Mouse (Mus musculus) kidney, adult 2 months (tissue): ENCODE results near the gene Htr1d.

ENCODE experiments used
- CTCF ChIP-seq: fragments of 200-500 bp; conservative IDR thresholded peaks from 2 replicates; pipeline ENCODE4 v1.5.1; 2011; ENCODE audit warnings: low read depth, mild to moderate bottlenecking, control low read depth, low read length, moderate library complexity, mixed read lengths; ENCODE audit not compliant: insufficient read depth, insufficient read length
- POLR2A ChIP-seq: fragments of 200-500 bp; IDR thresholded peaks from one replicate; pipeline ENCODE4 v1.6.1; 2011; ENCODE audit warnings: low read depth, low read length, control low read depth

DNA sequence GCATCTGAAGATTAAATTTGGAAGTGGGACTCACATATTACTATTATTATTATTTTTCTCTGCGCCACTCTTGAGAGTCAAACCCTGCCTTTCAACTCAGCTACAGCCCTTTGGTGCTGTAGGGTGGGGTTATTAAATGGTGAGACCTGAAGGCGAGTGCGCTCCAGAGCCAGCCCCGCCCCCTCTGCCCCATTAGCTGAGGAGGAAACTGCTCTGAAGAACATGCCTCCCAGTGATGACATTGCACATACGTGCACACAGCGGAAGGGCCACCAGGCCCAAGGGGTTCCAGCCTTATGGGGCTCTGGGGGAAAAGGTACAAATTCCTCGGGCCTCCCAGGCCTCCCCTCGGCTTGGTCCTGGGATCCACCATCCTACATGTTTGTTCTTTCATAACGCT is 7.8 kb upstream of the Htr1d start:
- TF ChIP-seq CTCF (no peak), POLR2A (no peak)
